Mouse (Mus musculus) brown adipose tissue, adult 24 weeks (tissue): Measurements from ENCODE around the gene Lmbr1l. TPM values are rescaled to one million over a fixed set of nuclear protein-coding genes. Genes with fewer than 3 reads are reported as not detected.

Source experiments
- polyA plus RNA-seq: library from polyadenylated mRNA; stranded (reverse); fragments of >200 nt; gene quantifications from 2 replicates; pipeline ENCODE4 v1.2.4, GENCODE M21; 2012; ENCODE audit not compliant: missing spikeins, insufficient read depth, insufficient read length

Gene Lmbr1l
- polyA plus RNA-seq, 1 experiment: 6.3 TPM

Other genes starting within 250 kb of the Lmbr1l start
- gene Rnd1, start 240.8 kb downstream of the Lmbr1l start, polyA plus RNA-seq: 1.7 and 1.8 TPM in 2 replicates
- gene Ccdc65, start 210.0 kb downstream of the Lmbr1l start, polyA plus RNA-seq: not detected in 2 replicates
- 1.9 TPM in 1 of 2 replicates, not detected in the other for gene Fkbp11, start 190.0 kb downstream of the Lmbr1l start, polyA plus RNA-seq
- 25.8 and 32.2 TPM in 2 replicates for gene Arf3, start 155.0 kb downstream of the Lmbr1l start, polyA plus RNA-seq
- gene Wnt10b, start 140.1 kb downstream of the Lmbr1l start, polyA plus RNA-seq: 0.83 and 0.95 TPM in 2 replicates
- gene Wnt1, start 128.4 kb downstream of the Lmbr1l start, polyA plus RNA-seq: not detected in 2 replicates
- gene Ddn, start 108.7 kb downstream of the Lmbr1l start, polyA plus RNA-seq: not detected in 2 replicates
- 65.2 and 99.5 TPM in 2 replicates for gene Prkag1, start 86.7 kb downstream of the Lmbr1l start, polyA plus RNA-seq
- gene Kmt2d, start 47.0 kb downstream of the Lmbr1l start, polyA plus RNA-seq: 11.1 and 15.1 TPM in 2 replicates
- gene Rhebl1, start 23.7 kb downstream of the Lmbr1l start, polyA plus RNA-seq: not detected in 2 replicates
- 0.40 and 0.46 TPM in 2 replicates for gene Dhh, start 19.7 kb downstream of the Lmbr1l start, polyA plus RNA-seq
- 520 and 550 TPM in 2 replicates for gene Tuba1b, start 16.3 kb upstream of the Lmbr1l start, polyA plus RNA-seq
- gene Gm49450, start 35.3 kb upstream of the Lmbr1l start, polyA plus RNA-seq: not detected in 2 replicates
- 125 and 132 TPM in 2 replicates for gene Tuba1a, start 35.5 kb upstream of the Lmbr1l start, polyA plus RNA-seq
- gene Tuba1c, start 111.7 kb upstream of the Lmbr1l start, polyA plus RNA-seq: 10.3 and 28.1 TPM in 2 replicates
- not detected in 2 replicates for gene Prph, start 136.9 kb upstream of the Lmbr1l start, polyA plus RNA-seq
- not detected in 2 replicates for gene Troap, start 156.3 kb upstream of the Lmbr1l start, polyA plus RNA-seq
- gene C1ql4, start 169.6 kb upstream of the Lmbr1l start, polyA plus RNA-seq: not detected in 2 replicates
- gene Dnajc22, start 174.9 kb upstream of the Lmbr1l start, polyA plus RNA-seq: 6.8 and 9.6 TPM in 2 replicates
- gene Spats2, start 207.7 kb upstream of the Lmbr1l start, polyA plus RNA-seq: 8.5 and 10.9 TPM in 2 replicates